ENCODE assay signal across 18 mouse cellular contexts in the genomic region with DNA sequence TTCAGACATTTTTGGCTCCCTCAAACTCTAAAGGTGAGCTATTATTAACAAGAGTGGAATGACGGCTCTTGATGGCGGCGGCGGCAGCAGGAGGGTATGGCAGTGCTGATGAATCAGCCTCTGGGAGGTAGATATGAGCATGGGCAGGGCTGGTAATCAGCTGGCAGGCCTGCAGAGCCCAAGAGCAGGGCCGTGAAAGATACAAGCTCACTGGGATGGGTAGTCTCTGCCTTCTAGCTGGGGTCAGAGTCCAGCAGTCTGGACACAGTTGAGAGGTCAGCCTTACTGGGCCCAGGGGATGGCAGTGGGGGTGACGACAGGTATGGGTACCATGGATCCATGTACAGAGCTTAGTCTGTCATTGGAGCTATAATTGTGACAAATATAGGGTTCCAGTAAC. TPM values are rescaled to one million over a fixed set of nuclear protein-coding genes. Genes with fewer than 3 reads are reported as not detected.
DNase-seq lines count a peak whose midpoint lies in the region; ATAC-seq and TF ChIP-seq lines count a peak whose summit lies in the region.
"Had no signal": no experiment of that assay in that cellular context is flagged by ENCODE, and none has a peak within 500 bp of the region (broad histone marks: within the 10 kb centered on the region; RNA-seq: fewer than 3 reads in every experiment).

No protein-coding gene starts in this region.

- H3K36me3 ChIP-seq in embryonic facial prominence, embryonic 15.5 days: peaks cover 22% of the 10 kb centered on the region
- peaks cover 53% of the 10 kb centered on the region for H3K36me3 ChIP-seq in embryonic facial prominence, embryonic 10.5 days (replicated peaks)
- H3K36me3 ChIP-seq in kidney, embryonic 16.5 days (ENCODE audit: insufficient read depth, low read length): peaks cover 24% of the 10 kb centered on the region
- peaks cover 7% of the 10 kb centered on the region for H3K36me3 ChIP-seq in liver, embryonic 14.5 days (replicated peaks; ENCODE audit: control insufficient read depth, insufficient read depth, low read depth)
- peaks cover 6% of the 10 kb centered on the region for H3K36me3 ChIP-seq in hindbrain, postnatal 0 days (ENCODE audit: insufficient read depth, low read length)

- no peak for DNase-seq in embryonic facial prominence, embryonic 10.5 days (ENCODE audit: low spot score)
- DNase-seq in liver, embryonic 14.5 days (ENCODE audit: low read depth in 3 of 3, low spot score in 3 of 3): no peak
- no peak for DNase-seq in hindbrain, postnatal 0 days (ENCODE audit: low spot score)
- DNase-seq in urinary bladder, postnatal 10 days (ENCODE audit: low spot score): no peak
- no peak for DNase-seq in gastrocnemius, postnatal 14 days
- DNase-seq: adrenal gland, postnatal 10 days; cerebellum, adult 2 months; layer of hippocampus, postnatal 36 days had no signal

- no peak for TF ChIP-seq EP300 in liver, embryonic 14.5 days (IDR thresholded peaks at IDR 0.05; ENCODE audit: low read depth)

- no peak overlapping the region for H3K4me3 ChIP-seq in embryonic facial prominence, embryonic 15.5 days (replicated peaks)
- no peak overlapping the region for H3K4me3 ChIP-seq in embryonic facial prominence, embryonic 10.5 days
- H3K4me3 ChIP-seq in kidney, embryonic 16.5 days (ENCODE audit: low read length): no peak overlapping the region
- H3K4me3 ChIP-seq in liver, embryonic 14.5 days (ENCODE audit: insufficient read depth in 1 of 2, low read depth in 2 of 2, low read length in 2 of 2): no peak overlapping the region
- no peak overlapping the region for H3K4me3 ChIP-seq in hindbrain, postnatal 0 days (ENCODE audit: low read length)
- H3K4me3 ChIP-seq: forebrain, embryonic 13.5 days; hindbrain, embryonic 10.5 days; lung, embryonic 15.5 days had no signal

- TF ChIP-seq CTCF in liver, embryonic 14.5 days (IDR thresholded peaks at IDR 0.05; ENCODE audit: low read depth): no peak
- TF ChIP-seq CTCF in hindbrain, postnatal 0 days (IDR thresholded peaks at IDR 0.05; ENCODE audit: low read depth): no peak

- 86% methylated on average over 6 of the region's 6 CpGs for WGBS in embryonic facial prominence, embryonic 15.5 days
- 92% methylated on average over 6 of the region's 6 CpGs for WGBS in embryonic facial prominence, embryonic 10.5 days
- WGBS in kidney, embryonic 16.5 days: 83% methylated on average over 6 of the region's 6 CpGs
- 56% methylated on average over 6 of the region's 6 CpGs for WGBS in liver, embryonic 14.5 days (ENCODE audit: insufficient replicate concordance)
- WGBS in hindbrain, postnatal 0 days: 88% methylated on average over 6 of the region's 6 CpGs

- H3K27me3 ChIP-seq in embryonic facial prominence, embryonic 15.5 days: no peaks in the 10 kb centered on the region
- H3K27me3 ChIP-seq in embryonic facial prominence, embryonic 10.5 days (replicated peaks; ENCODE audit: low read depth, poor library complexity, severe bottlenecking): no peaks in the 10 kb centered on the region
- no peaks in the 10 kb centered on the region for H3K27me3 ChIP-seq in kidney, embryonic 16.5 days (ENCODE audit: insufficient read depth, low read length)
- no peaks in the 10 kb centered on the region for H3K27me3 ChIP-seq in liver, embryonic 14.5 days (ENCODE audit: control insufficient read depth, insufficient read depth, low read length)
- H3K27me3 ChIP-seq in hindbrain, postnatal 0 days (ENCODE audit: insufficient read depth, low read length): no peaks in the 10 kb centered on the region
- H3K27me3 ChIP-seq: CH12.LX; forebrain, embryonic 13.5 days; lung, embryonic 15.5 days had no signal

- ATAC-seq in embryonic facial prominence, embryonic 15.5 days (ENCODE audit: insufficient number of reproducible peaks, low FRiP score, low TSS enrichment, low read depth): 0 out of 2 replicates have a peak, but pooled peaks have one; percentile 15
- 0 out of 2 replicates have a peak, but pooled peaks have one; percentile 37 for ATAC-seq in erythroblast, adult 5-6 weeks (replicated peaks; ENCODE audit: low FRiP score, poor library complexity, severe bottlenecking)
- ATAC-seq in kidney, embryonic 16.5 days (ENCODE audit: low FRiP score, low TSS enrichment): peak; percentile 65; the same call in 1 of the 2 replicates
- ATAC-seq in liver, embryonic 14.5 days (ENCODE audit: insufficient read depth): peak; percentile 56
- ATAC-seq in hindbrain, postnatal 0 days: no peak
- ATAC-seq: forebrain, embryonic 13.5 days had no signal

- intact Hi-C loops in gastrocnemius, postnatal 14 days (cut with DNase I; ENCODE audit: low total_unique reads): no loop called here

- H3K4me1 ChIP-seq in embryonic facial prominence, embryonic 15.5 days: no peaks in the 10 kb centered on the region
- peaks cover 10% of the 10 kb centered on the region; the same call in 1 of the 2 replicates for H3K4me1 ChIP-seq in embryonic facial prominence, embryonic 10.5 days
- 0 out of 2 replicates have a peak, but pooled peaks cover 3% of the 10 kb centered on the region for H3K4me1 ChIP-seq in kidney, embryonic 16.5 days (ENCODE audit: insufficient read depth, low read length)
- peaks cover 6 to 16% of the 10 kb centered on the region in 2 experiments for H3K4me1 ChIP-seq in liver, embryonic 14.5 days (replicated peaks; ENCODE audit: control insufficient read depth in 2 of 2, insufficient read depth in 2 of 2, low read length in 1 of 2)
- H3K4me1 ChIP-seq in hindbrain, postnatal 0 days (ENCODE audit: insufficient read depth, low read length): no peaks in the 10 kb centered on the region
- H3K4me1 ChIP-seq: forebrain, embryonic 13.5 days; lung, embryonic 15.5 days had no signal

- no peak overlapping the region for H3K4me2 ChIP-seq in embryonic facial prominence, embryonic 15.5 days (replicated peaks)
- H3K4me2 ChIP-seq in kidney, embryonic 16.5 days (replicated peaks; ENCODE audit: low read depth, low read length): no peak overlapping the region
- no peak overlapping the region for H3K4me2 ChIP-seq in liver, embryonic 14.5 days (ENCODE audit: low read depth)
- no peak overlapping the region for H3K4me2 ChIP-seq in hindbrain, postnatal 0 days (ENCODE audit: low read depth, low read length)
- H3K4me2 ChIP-seq: forebrain, embryonic 13.5 days; heart, embryonic 11.5 days; lung, embryonic 15.5 days had no signal

- no peak overlapping the region for H3K27ac ChIP-seq in embryonic facial prominence, embryonic 15.5 days (replicated peaks)
- H3K27ac ChIP-seq in embryonic facial prominence, embryonic 10.5 days (replicated peaks): no peak overlapping the region
- no peak overlapping the region for H3K27ac ChIP-seq in kidney, embryonic 16.5 days (ENCODE audit: low read length)
- no peak overlapping the region for H3K27ac ChIP-seq in liver, embryonic 14.5 days
- no peak overlapping the region for H3K27ac ChIP-seq in hindbrain, postnatal 0 days
- H3K27ac ChIP-seq: forebrain, embryonic 13.5 days; hindbrain, embryonic 10.5 days; lung, embryonic 15.5 days had no signal

- no peaks in the 10 kb centered on the region for H3K9me3 ChIP-seq in embryonic facial prominence, embryonic 15.5 days (replicated peaks)
- no peaks in the 10 kb centered on the region for H3K9me3 ChIP-seq in embryonic facial prominence, embryonic 10.5 days
- H3K9me3 ChIP-seq in kidney, embryonic 16.5 days (ENCODE audit: low read length): no peaks in the 10 kb centered on the region
- no peaks in the 10 kb centered on the region for H3K9me3 ChIP-seq in liver, embryonic 14.5 days (ENCODE audit: control insufficient read depth, low read length)
- no peaks in the 10 kb centered on the region for H3K9me3 ChIP-seq in hindbrain, postnatal 0 days (ENCODE audit: low read length)
- H3K9me3 ChIP-seq: forebrain, embryonic 13.5 days; hindbrain, embryonic 10.5 days; lung, embryonic 15.5 days had no signal

- no peak overlapping the region for H3K9ac ChIP-seq in embryonic facial prominence, embryonic 15.5 days
- H3K9ac ChIP-seq in kidney, embryonic 16.5 days (replicated peaks; ENCODE audit: low read length): no peak overlapping the region
- no peak overlapping the region for H3K9ac ChIP-seq in liver, embryonic 14.5 days (replicated peaks)
- H3K9ac ChIP-seq in hindbrain, postnatal 0 days (replicated peaks; ENCODE audit: low read length): no peak overlapping the region
- H3K9ac ChIP-seq: forebrain, embryonic 13.5 days; lung, embryonic 15.5 days had no signal

RNA-seq across cellular contexts. Expression of a gene that starts 24.0 kb away (rescaled TPM):
- 0.08 and 0.16 TPM in 2 replicates for polyA plus RNA-seq in embryonic facial prominence, embryonic 15.5 days (2015; fragmentation: Nextera tagmentation; extraction: Ambion mirVana)
- 0.26 and 0.37 TPM in 2 replicates for polyA plus RNA-seq in embryonic facial prominence, embryonic 10.5 days (2016; fragmentation: Nextera tagmentation; extraction: Ambion mirVana)
- total RNA-seq in erythroblast, adult 5-6 weeks (2015; ENCODE audit: low replicate concordance): not detected in 2 replicates
- not detected in 2 replicates for total RNA-seq in erythroblast, adult 5-6 weeks (2017; ENCODE audit: low replicate concordance)
- polyA plus RNA-seq in kidney, embryonic 16.5 days (2015; fragmentation: Nextera tagmentation; extraction: Ambion mirVana): 17.5 and 18.0 TPM in 2 replicates
- 0.39 and 0.62 TPM in 2 replicates for polyA plus RNA-seq in liver, embryonic 14.5 days (2012; rRNA removed)
- polyA plus RNA-seq in liver, embryonic 14.5 days (2014; fragmentation: Nextera tagmentation; extraction: Ambion mirVana): 0.40 and 0.50 TPM in 2 replicates
- total RNA-seq in hindbrain, postnatal 0 days (2014; rRNA removed): 0.26 TPM in 1 of 2 replicates, not detected in the other
- 0.14 and 0.18 TPM in 2 replicates for polyA plus RNA-seq in hindbrain, postnatal 0 days (2015; fragmentation: Nextera tagmentation; extraction: Ambion mirVana)
- total RNA-seq in gastrocnemius, postnatal 14 days (2021): under 1 TPM; 0.27 TPM
- total RNA-seq: gastrocnemius, adult 8-10 months; megakaryocyte progenitor cell, adult 5-6 weeks had no signal

RNA-seq across cellular contexts. Expression of a gene that starts 41.9 kb away (rescaled TPM):
- 86.6 and 89.3 TPM in 2 replicates for polyA plus RNA-seq in embryonic facial prominence, embryonic 15.5 days (2015; fragmentation: Nextera tagmentation; extraction: Ambion mirVana)
- polyA plus RNA-seq in embryonic facial prominence, embryonic 10.5 days (2016; fragmentation: Nextera tagmentation; extraction: Ambion mirVana): 42.2 and 49.0 TPM in 2 replicates
- 30.7 and 40.5 TPM in 2 replicates for total RNA-seq in erythroblast, adult 5-6 weeks (2015; ENCODE audit: low replicate concordance)
- 10.5 and 22.8 TPM in 2 replicates for total RNA-seq in erythroblast, adult 5-6 weeks (2017; ENCODE audit: low replicate concordance)
- polyA plus RNA-seq in kidney, embryonic 16.5 days (2015; fragmentation: Nextera tagmentation; extraction: Ambion mirVana): 91.1 and 94.0 TPM in 2 replicates
- 36.0 and 39.6 TPM in 2 replicates for polyA plus RNA-seq in liver, embryonic 14.5 days (2012; rRNA removed)
- 37.6 and 40.3 TPM in 2 replicates for polyA plus RNA-seq in liver, embryonic 14.5 days (2014; fragmentation: Nextera tagmentation; extraction: Ambion mirVana)
- 35.7 and 38.4 TPM in 2 replicates for total RNA-seq in hindbrain, postnatal 0 days (2014; rRNA removed)
- 17.9 and 18.2 TPM in 2 replicates for polyA plus RNA-seq in hindbrain, postnatal 0 days (2015; fragmentation: Nextera tagmentation; extraction: Ambion mirVana)
- total RNA-seq in gastrocnemius, postnatal 14 days (2021): 10 to 100 TPM; 88.2 to 88.5 TPM

RNA-seq across cellular contexts. Expression of a gene that starts 58.2 kb away (rescaled TPM):
- polyA plus RNA-seq in embryonic facial prominence, embryonic 15.5 days (2015; fragmentation: Nextera tagmentation; extraction: Ambion mirVana): 3.7 and 4.7 TPM in 2 replicates
- polyA plus RNA-seq in embryonic facial prominence, embryonic 10.5 days (2016; fragmentation: Nextera tagmentation; extraction: Ambion mirVana): 1.7 and 2.1 TPM in 2 replicates
- total RNA-seq in erythroblast, adult 5-6 weeks (2015; ENCODE audit: low replicate concordance): 20.2 and 37.0 TPM in 2 replicates
- total RNA-seq in erythroblast, adult 5-6 weeks (2017; ENCODE audit: low replicate concordance): 3.0 and 12.7 TPM in 2 replicates
- 4.5 and 5.4 TPM in 2 replicates for polyA plus RNA-seq in kidney, embryonic 16.5 days (2015; fragmentation: Nextera tagmentation; extraction: Ambion mirVana)
- polyA plus RNA-seq in liver, embryonic 14.5 days (2012; rRNA removed): 9.2 and 13.7 TPM in 2 replicates
- 8.3 and 8.7 TPM in 2 replicates for polyA plus RNA-seq in liver, embryonic 14.5 days (2014; fragmentation: Nextera tagmentation; extraction: Ambion mirVana)
- total RNA-seq in hindbrain, postnatal 0 days (2014; rRNA removed): 3.6 and 10.6 TPM in 2 replicates
- polyA plus RNA-seq in hindbrain, postnatal 0 days (2015; fragmentation: Nextera tagmentation; extraction: Ambion mirVana): 2.3 and 2.9 TPM in 2 replicates
- total RNA-seq in gastrocnemius, postnatal 14 days (2021): 1 to 10 TPM; 2.5 to 4.5 TPM

Comparison
In these comparisons a context has a peak if more than half of its experiments do, and no peak if none do; other contexts are left out.
1. RNA of a gene that starts 24.0 kb away (polyA plus RNA-seq): 17.5 to 18.0 TPM in kidney, embryonic 16.5 days; 0.39 to 0.62 TPM in liver, embryonic 14.5 days, 0.26 to 0.37 TPM in embryonic facial prominence, embryonic 10.5 days, 0.14 to 0.18 TPM in hindbrain, postnatal 0 days and 0.08 to 0.16 TPM in embryonic facial prominence, embryonic 15.5 days; every median in the first group is over 10 times any median in the second.